Mouse (Mus musculus) bone marrow, adult 2 months (tissue): ENCODE results near the gene Tac4.

Source experiments
- CTCF ChIP-seq: fragments of 200-500 bp; IDR thresholded peaks from 2 replicates; pipeline ENCODE4 v1.5.1; 2011; ENCODE audit warnings: low read length, control low read depth; ENCODE audit not compliant: control insufficient read depth, insufficient read depth
- POLR2A ChIP-seq: fragments of 200-500 bp; IDR thresholded peaks from 2 replicates; pipeline ENCODE4 v1.6.1; 2011; ENCODE audit warnings: low read depth, mild to moderate bottlenecking, control low read depth, low read length, borderline replicate concordance; ENCODE audit not compliant: control insufficient read depth

- TF ChIP-seq CTCF (peak; percentile 70), POLR2A (no peak)
These were observed 2.8 kb upstream of the Tac4 start for GRCm38 (mm10) chr11:95258490-95258889.
